Mouse (Mus musculus) kidney, adult 9 months (tissue): Measurements from ENCODE around the gene Rab31.
A peak's percentile ranks its signal among the peaks of the same experiment; 100 is the strongest.

Experiments
- DNase-seq: peaks from one replicate; pipeline ENCODE4 v3.0.0; 2022

The Rab31 gene

DNA sequence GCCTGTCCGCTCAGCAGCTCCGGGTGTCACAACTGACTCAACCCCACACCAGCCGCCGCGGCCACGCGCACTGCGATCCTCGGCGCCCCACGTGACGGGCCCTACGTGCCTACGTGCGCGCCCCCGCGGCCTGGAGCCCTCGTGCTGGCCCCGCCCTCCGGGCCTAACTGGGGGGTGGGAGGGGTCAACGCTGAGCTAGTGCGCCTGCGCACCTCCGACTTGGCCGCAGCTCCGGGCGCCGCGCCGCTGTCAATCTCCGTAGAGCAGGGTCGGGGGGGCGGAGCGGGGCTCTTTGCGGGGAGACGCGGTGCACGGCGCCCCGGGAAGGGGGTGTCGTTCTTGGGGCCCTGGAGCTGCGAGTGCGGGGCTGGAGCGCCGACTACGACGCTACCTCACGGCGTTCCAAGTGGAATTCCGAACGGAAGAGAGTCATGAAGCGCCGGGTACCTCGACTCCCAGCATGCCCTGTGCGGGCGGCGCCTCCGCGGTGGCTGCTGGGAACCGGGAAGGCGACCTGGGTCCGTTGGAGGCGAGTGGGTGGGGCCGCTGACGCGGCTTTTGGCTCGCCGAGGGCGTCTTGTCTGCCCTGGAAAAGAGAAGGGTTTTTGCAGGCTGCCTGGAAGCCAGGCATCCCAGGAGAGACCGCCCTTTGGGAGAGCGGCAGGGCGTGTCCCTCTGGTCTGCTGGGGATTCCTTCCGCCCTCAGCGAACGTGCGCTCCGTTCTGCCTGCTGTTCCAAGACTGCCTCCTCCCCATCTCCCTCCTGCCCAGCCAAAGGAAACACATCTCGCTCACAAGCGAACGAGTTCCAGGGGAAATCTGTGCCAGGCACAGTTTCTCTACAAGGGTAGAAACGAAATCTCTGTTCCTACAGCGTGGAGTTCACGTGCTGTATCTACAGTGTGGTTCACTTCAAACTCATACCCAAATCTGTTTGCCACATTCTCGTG, 158.8 kb downstream of the Rab31 start, which contains the start of gene Vapa:
Vapa (minus strand) TSS at position 93 of the 950 bp plus-strand sequence.
- peak; percentile 99 for DNase-seq

DNA sequence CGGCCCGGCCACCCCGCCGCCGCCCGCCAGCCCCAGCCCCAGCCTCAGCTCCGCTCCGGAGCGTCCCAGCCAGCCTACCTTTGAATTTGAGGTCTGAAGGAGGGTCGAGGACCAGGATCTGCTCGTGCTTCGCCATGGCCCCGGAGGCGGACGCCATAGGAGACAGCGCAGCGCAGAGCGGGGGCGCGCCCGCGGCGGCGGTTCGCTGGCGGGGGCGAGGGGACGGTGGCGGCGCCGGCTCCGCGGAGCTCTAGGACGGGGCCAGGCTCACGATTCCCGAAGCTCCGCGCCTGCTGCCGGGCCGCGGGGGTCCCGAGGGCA, 159.4 kb downstream of the Rab31 start:
- no peak for DNase-seq

DNA sequence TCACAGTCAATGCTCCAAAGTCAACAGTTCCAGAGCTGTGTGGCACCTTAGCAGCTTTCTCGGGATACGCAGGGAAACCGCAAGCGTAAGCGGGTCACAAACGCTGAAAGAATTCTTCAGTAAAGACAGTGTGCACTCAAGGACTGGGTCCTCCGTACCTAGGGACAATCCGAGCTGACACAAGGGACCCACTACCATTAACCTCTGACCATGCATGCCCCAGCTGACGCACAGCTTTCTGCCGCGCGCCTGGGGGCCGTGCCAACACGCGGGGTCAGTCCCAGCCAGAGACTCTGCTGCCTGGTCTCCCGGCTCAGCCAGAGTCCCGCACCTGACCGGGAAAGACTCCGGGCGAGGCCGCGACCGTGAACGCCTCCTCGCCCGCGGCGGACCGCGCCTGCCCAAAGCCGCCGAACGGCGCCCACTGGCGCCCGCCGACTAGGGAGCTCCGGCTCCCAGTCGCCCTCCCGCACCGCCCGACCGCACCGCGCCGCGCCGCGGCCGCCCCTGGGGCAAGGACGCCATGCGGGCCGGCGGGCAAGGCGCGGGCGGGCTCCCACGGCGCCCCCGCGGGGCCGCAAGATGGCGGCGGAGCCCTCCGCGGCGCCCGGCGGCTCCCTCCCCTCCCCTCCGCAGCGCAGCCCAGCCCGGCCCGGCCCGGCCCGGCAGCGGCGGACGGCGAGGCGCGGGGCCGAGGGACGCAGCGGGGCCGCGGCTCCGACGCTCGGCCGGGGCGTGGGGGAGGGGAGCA, 160.0 kb downstream of the Rab31 start:
- DNase-seq: peak; percentile 40

DNA sequence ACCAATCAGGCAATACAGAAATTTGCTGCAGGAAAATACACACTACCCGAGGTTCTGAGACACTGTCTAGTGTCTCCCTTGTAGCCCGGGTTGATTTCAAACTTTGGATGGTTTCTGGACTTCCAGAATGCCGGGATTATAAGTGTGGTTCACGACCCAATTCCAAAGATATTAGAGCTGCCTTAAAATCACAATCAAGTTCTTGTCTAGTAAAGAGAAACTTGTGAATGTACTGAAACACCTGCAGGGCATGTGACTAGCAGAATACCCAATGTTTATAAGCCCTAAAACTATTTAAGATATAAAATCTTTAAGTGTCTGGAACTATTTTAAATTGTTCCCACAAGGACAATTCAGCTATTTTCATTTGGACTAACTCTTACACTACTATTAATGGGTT, 160.8 kb downstream of the Rab31 start:
- no peak for DNase-seq

DNA sequence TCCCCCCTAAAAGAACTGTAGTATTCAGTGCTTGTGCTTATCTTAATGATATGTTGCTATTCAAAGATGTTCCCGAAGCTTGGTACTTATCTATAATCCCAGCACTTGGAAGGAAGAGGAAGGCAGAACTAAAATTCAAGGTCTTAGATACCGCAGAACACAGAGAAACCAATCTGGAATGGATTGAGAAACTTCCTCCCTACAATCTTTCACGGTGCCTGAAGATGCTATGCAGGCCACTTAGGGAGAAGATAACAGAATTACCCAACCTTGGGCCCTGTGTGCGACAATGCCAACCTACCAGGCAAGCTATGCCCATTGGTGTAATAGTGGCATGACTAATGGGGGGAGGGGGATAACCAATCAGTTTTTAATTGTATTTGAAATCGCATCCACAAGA, 163.8 kb downstream of the Rab31 start:
- no peak for DNase-seq

DNA sequence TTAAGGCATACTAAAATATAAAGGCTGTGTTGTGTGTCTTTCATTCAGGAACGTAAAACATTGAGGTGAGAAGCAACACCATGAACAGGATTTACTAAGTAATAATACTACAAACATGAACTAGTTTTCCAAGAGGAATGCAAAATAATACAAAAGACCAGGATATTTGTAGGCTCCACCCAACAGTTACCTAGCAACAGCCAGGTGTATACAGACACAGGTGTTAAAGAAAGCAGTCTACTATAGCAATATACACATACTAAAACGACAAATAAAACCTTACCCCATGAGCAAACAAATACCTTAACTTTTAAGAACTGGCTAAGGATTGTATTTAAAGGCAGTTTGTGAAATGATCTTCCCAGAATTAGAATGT, 164.3 kb downstream of the Rab31 start:
- DNase-seq: no peak

DNA sequence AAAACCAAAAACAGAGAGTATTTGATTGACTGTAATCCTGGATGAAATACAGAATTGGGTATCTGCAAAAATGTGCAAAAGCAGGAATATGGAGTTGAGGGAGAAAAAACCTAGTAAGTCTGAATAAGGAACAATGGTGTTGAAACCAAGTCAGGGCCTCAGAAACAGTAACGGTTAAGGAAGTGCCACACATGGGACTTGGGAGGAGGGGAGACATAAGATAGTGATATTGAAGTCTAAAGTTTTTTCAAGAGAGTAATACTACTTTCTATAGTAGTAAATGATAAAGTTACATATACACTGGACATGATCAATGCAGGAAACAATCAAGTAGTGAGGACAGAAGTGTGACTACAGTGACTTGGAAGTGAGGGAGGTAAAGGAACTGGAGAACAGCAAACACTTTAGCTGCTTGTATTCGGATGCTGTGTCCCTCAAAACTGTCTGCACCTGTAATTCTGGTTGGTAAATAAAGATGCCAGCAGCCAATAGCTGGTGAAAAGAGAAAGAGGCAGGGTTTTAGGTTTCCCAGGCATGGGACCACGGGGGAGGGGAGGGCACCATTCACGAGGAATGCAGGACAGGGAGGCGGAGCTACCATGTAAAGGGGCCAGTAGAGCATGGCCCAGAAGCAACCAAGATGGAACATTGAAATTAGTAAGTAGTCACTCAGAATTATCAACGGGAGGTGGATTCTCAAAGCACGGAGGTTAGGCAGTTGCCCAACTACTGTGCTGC, 164.8 kb downstream of the Rab31 start:
- no peak for DNase-seq

DNA sequence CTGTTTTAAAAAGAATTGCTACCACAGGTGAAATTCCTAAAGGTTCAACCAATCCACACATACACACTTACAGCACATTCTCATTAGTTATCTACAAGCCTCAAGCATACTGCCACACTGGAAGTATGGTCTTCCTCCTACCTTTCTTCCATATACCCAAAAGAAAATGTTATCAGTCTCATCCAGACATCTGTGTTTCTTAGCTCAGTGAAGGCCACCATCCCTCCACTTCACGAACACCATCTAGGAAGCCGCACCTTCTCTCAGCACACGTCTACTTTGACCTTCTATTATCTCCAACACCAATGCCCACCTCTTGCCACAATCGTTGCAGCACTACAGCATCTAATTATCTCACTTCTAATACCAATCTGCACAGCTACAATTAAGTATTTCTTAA, 166.5 kb downstream of the Rab31 start:
- DNase-seq: no peak

DNA sequence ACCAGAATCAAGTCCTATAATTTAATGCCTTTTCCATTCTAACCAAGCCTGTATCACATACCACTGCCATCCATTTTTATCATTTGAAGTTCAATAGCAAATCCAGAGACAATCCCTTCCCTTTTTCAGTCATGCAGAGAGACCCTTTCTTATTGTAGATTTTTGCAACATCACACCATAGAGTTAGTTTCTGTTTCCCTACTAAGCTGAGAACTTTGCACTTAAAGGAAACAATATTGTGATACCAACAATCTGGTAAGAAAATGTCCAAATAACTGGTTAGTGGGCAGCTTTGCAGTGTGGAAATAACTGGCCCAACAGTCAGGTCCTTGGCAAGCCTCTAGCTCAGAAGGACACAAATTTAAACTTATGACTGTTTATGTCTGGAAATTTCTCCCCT, 167.7 kb downstream of the Rab31 start:
- DNase-seq: no peak

DNA sequence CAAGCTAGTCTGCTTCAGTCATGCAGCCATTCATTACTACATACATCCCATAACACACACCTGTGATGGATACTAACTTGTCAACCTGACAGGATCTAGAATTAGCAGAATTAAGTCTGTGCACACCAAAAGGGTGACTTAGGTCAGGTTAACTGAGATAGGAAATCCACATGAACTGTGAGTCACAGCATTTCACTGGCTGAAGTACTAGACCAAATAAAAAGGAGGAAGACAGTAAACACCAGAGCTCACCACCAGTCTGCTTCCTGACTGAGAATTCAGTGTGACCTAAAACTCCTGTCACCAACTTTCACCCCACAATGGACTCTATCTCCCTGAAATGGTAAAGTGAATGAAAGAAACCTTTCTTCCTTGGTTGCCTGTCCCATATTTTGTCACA, 168.2 kb downstream of the Rab31 start:
- DNase-seq: no peak
